Comparison of ENCODE assay signal across 20 mouse cellular contexts in genomic region chr12:117255776-117256342, GRCm38 (mm10).
DNase-seq lines count a peak whose midpoint lies in the region; ATAC-seq lines count a peak whose summit lies in the region.
"Had no signal": no experiment of that assay in that cellular context is flagged by ENCODE, and none has a peak within 500 bp of the region (broad histone marks: within the 10 kb centered on the region; RNA-seq: fewer than 3 reads in every experiment).

No protein-coding gene starts in this region.

- peak; percentile 47; the same call in 1 of the 2 replicates for ATAC-seq in lung, embryonic 15.5 days (ENCODE audit: borderline replicate concordance, extremely low read depth, low FRiP score, low TSS enrichment)
- no peak for ATAC-seq in hindbrain, embryonic 12.5 days (ENCODE audit: low FRiP score)
- ATAC-seq in midbrain, embryonic 14.5 days (ENCODE audit: low FRiP score, low TSS enrichment), result no peak

- no peaks in the 10 kb centered on the region for H3K9me3 ChIP-seq in lung, embryonic 15.5 days
- H3K9me3 ChIP-seq in hindbrain, embryonic 12.5 days (replicated peaks), result no peaks in the 10 kb centered on the region
- no peaks in the 10 kb centered on the region for H3K9me3 ChIP-seq in midbrain, embryonic 14.5 days (ENCODE audit: control insufficient read depth, low read length)
- H3K9me3 ChIP-seq: embryonic facial prominence, embryonic 12.5 days; heart, embryonic 12.5 days; intestine, embryonic 15.5 days; kidney, embryonic 15.5 days; limb, embryonic 13.5 days; neural tube, embryonic 15.5 days had no signal

- H3K27me3 ChIP-seq in lung, embryonic 15.5 days, result no peaks in the 10 kb centered on the region
- no peaks in the 10 kb centered on the region for H3K27me3 ChIP-seq in hindbrain, embryonic 12.5 days
- no peaks in the 10 kb centered on the region for H3K27me3 ChIP-seq in midbrain, embryonic 14.5 days (ENCODE audit: control insufficient read depth, insufficient read depth, low read length)
- H3K27me3 ChIP-seq: CH12.LX; embryonic facial prominence, embryonic 12.5 days; intestine, embryonic 15.5 days; neural tube, embryonic 15.5 days had no signal

- no peak overlapping the region for H3K27ac ChIP-seq in lung, embryonic 15.5 days
- peak overlapping the region; percentile 46; the same call in 1 of the 2 replicates for H3K27ac ChIP-seq in hindbrain, embryonic 12.5 days
- peak overlapping the region; percentile 81 for H3K27ac ChIP-seq in midbrain, embryonic 14.5 days (replicated peaks; ENCODE audit: low read depth, low read length)
- H3K27ac ChIP-seq: embryonic facial prominence, embryonic 12.5 days; intestine, embryonic 15.5 days; kidney, embryonic 15.5 days; limb, embryonic 13.5 days; liver, embryonic 14.5 days; neural tube, embryonic 15.5 days had no signal

- H3K9ac ChIP-seq in lung, embryonic 15.5 days, result no peak overlapping the region
- no peak overlapping the region for H3K9ac ChIP-seq in hindbrain, embryonic 12.5 days
- no peak overlapping the region for H3K9ac ChIP-seq in midbrain, embryonic 14.5 days (replicated peaks; ENCODE audit: low read length)
- H3K9ac ChIP-seq: embryonic facial prominence, embryonic 12.5 days; heart, embryonic 12.5 days; intestine, embryonic 15.5 days; kidney, embryonic 15.5 days; limb, embryonic 13.5 days; liver, embryonic 14.5 days; neural tube, embryonic 15.5 days had no signal

- 70% methylated on average over 2 of the region's 2 CpGs for WGBS in lung, embryonic 15.5 days
- 56% methylated on average over 2 of the region's 2 CpGs for WGBS in hindbrain, embryonic 12.5 days
- WGBS in midbrain, embryonic 14.5 days, result 45% methylated on average over 2 of the region's 2 CpGs

- H3K36me3 ChIP-seq in lung, embryonic 15.5 days, result no peaks in the 10 kb centered on the region
- 0 out of 2 replicates have a peak, but pooled peaks cover 9% of the 10 kb centered on the region for H3K36me3 ChIP-seq in hindbrain, embryonic 12.5 days
- H3K36me3 ChIP-seq in midbrain, embryonic 14.5 days (ENCODE audit: control insufficient read depth, insufficient read depth, low read length), result peaks cover 44% of the 10 kb centered on the region
- H3K36me3 ChIP-seq: embryonic facial prominence, embryonic 12.5 days; heart, embryonic 12.5 days; intestine, embryonic 15.5 days; kidney, embryonic 15.5 days; limb, embryonic 13.5 days; neural tube, embryonic 15.5 days had no signal

- DNase-seq in embryo, embryonic 9.5 days (ENCODE audit: extremely low spot score), result peak; percentile 19
- DNase-seq in embryo, embryonic 11 days, result no peak
- no peak for DNase-seq in lung, postnatal 25 days (ENCODE audit: low spot score)
- no peak for DNase-seq in midbrain, embryonic 14.5 days
- no peak for DNase-seq in frontal cortex, postnatal 36 days (ENCODE audit: low spot score in 2 of 2)
- DNase-seq in spleen, postnatal 36 days (ENCODE audit: low spot score in 2 of 2), result no peak
- DNase-seq: adrenal gland, postnatal 10 days; cerebellum, adult 11 months; thymus, adult 2 months had no signal

- no peak overlapping the region for H3K4me2 ChIP-seq in lung, embryonic 15.5 days
- H3K4me2 ChIP-seq in hindbrain, embryonic 12.5 days (replicated peaks), result no peak overlapping the region
- no peak overlapping the region for H3K4me2 ChIP-seq in midbrain, embryonic 14.5 days (ENCODE audit: low read length)
- H3K4me2 ChIP-seq: embryonic facial prominence, embryonic 12.5 days; heart, embryonic 12.5 days; intestine, embryonic 15.5 days; kidney, embryonic 15.5 days; limb, embryonic 13.5 days; neural tube, embryonic 15.5 days had no signal

- peaks cover 15% of the 10 kb centered on the region for H3K4me1 ChIP-seq in lung, embryonic 15.5 days
- H3K4me1 ChIP-seq in hindbrain, embryonic 12.5 days, result peaks cover 55% of the 10 kb centered on the region
- H3K4me1 ChIP-seq in midbrain, embryonic 14.5 days (ENCODE audit: control insufficient read depth, insufficient read depth, low read length), result peaks cover 69% of the 10 kb centered on the region
- H3K4me1 ChIP-seq: intestine, embryonic 15.5 days had no signal

- no peak overlapping the region for H3K4me3 ChIP-seq in lung, embryonic 15.5 days
- H3K4me3 ChIP-seq in hindbrain, embryonic 12.5 days, result no peak overlapping the region
- no peak overlapping the region for H3K4me3 ChIP-seq in midbrain, embryonic 14.5 days (replicated peaks; ENCODE audit: low read depth, low read length)
- H3K4me3 ChIP-seq: embryonic facial prominence, embryonic 12.5 days; heart, embryonic 12.5 days; intestine, embryonic 15.5 days; kidney, embryonic 15.5 days; limb, embryonic 13.5 days; myocyte; neural tube, embryonic 15.5 days had no signal
